Mouse (Mus musculus) limb, embryonic 13.5 days (tissue): Measurements from ENCODE around the gene Sntg2. TPM values are rescaled to one million over a fixed set of nuclear protein-coding genes. Genes with fewer than 3 reads are reported as not detected.

ENCODE experiments used
- ATAC-seq: fragments of 200-750 bp; cut with Nextera tagmentation; 2 replicates; pipeline ENCODE4 v1.8.0; 2017; ENCODE audit warnings: low read depth, moderate number of reproducible peaks, moderate TSS enrichment; ENCODE audit not compliant: low FRiP score
- H3K27ac ChIP-seq: fragments of 300-500 bp; sonication (generic); 2 replicates; pipeline ENCODE4 v1.5.1; 2015; ENCODE audit warnings: inconsistent platforms, mild to moderate bottlenecking, moderate library complexity
- H3K27me3 ChIP-seq: fragments of 300-500 bp; sonication (generic); 2 replicates; pipeline ENCODE4 v1.6.1; 2015; ENCODE audit warnings: mild to moderate bottlenecking, inconsistent platforms
- H3K36me3 ChIP-seq: fragments of 300-500 bp; sonication (generic); 2 replicates; pipeline ENCODE4 v1.6.1; 2015; ENCODE audit warnings: inconsistent platforms, mild to moderate bottlenecking, moderate library complexity
- H3K4me1 ChIP-seq: fragments of 300-500 bp; sonication (generic); 2 replicates; pipeline ENCODE4 v1.6.1; 2015; ENCODE audit warnings: inconsistent platforms
- H3K4me2 ChIP-seq: fragments of 300-500 bp; sonication (generic); replicated peaks from 2 replicates; pipeline ENCODE4 v1.6.1; 2015; ENCODE audit warnings: inconsistent platforms, mild to moderate bottlenecking, moderate library complexity
- H3K4me3 ChIP-seq: fragments of 300-500 bp; sonication (generic); 2 replicates; pipeline ENCODE4 v1.5.1; 2015; ENCODE audit warnings: moderate library complexity, mild to moderate bottlenecking, inconsistent platforms
- H3K9ac ChIP-seq: fragments of 300-500 bp; sonication (generic); 2 replicates; pipeline ENCODE4 v1.6.1; 2015; ENCODE audit warnings: mild to moderate bottlenecking, inconsistent platforms
- H3K9me3 ChIP-seq: fragments of 300-500 bp; sonication (generic); 2 replicates; pipeline ENCODE4 v1.6.1; 2016; ENCODE audit warnings: inconsistent platforms
- WGBS: fragments of 180-500 bp; shearing (Covaris S2); methylation state at CpG from one replicate; pipeline ENCODE4 v1.1.7; 2015; 5-methylcytosine and 5-hydroxymethylcytosine counted together
- polyA plus RNA-seq: library from polyadenylated mRNA; unstranded; fragments of >200 nt; fragmentation: Nextera tagmentation; extraction: Ambion mirVana; gene quantifications from 2 replicates; pipeline ENCODE4 v1.2.1, GENCODE M21; 2015

The Sntg2 gene
- polyA plus RNA-seq, 1 experiment from 2014 or later, result 1.9 TPM

GRCm38 (mm10) chr12:30347284-30347683 lies 25.9 kb downstream of the Sntg2 start:
- Histone ChIP-seq H3K4me2 (no peak overlapping the region), H3K4me3 (no peak overlapping the region), H3K9me3 (no peaks in the 10 kb centered on the region), H3K27ac (no peak overlapping the region), H3K27me3 (0 out of 2 replicates have a peak, but pooled peaks cover 5% of the 10 kb centered on the region), H3K4me1 (peaks cover 5% of the 10 kb centered on the region; the same call in 1 of the 2 replicates), H3K36me3 (no peaks in the 10 kb centered on the region), H3K9ac (no peak overlapping the region)
- 80% methylated on average over 4 of the region's 4 CpGs for WGBS
- no peak for ATAC-seq

DNA sequence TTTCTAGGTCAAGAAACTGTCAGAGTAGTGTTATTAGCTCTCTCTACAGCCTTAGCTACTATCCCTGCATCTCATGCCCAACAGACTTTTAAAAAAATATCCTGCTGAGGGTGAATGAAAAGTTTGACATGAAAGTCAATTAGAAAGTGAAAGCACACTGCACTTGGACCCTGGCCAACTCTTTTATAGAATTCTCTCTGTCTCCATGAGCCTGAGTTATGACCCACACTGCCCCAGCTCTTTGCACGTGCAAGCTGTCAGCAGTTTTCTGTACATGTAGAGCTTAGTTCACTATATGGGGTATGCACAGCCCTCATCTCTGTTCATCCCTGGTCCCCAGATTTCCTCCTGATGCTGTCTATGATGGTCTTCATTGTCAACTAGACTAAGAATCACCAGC lies 28.4 kb downstream of the Sntg2 start:
- ATAC-seq, result no peak
- Histone ChIP-seq H3K36me3 (no peaks in the 10 kb centered on the region), H3K4me3 (no peak overlapping the region), H3K27ac (no peak overlapping the region), H3K4me1 (peaks cover 5% of the 10 kb centered on the region; the same call in 1 of the 2 replicates), H3K27me3 (0 out of 2 replicates have a peak, but pooled peaks cover 5% of the 10 kb centered on the region), H3K9ac (no peak overlapping the region), H3K4me2 (no peak overlapping the region), H3K9me3 (no peaks in the 10 kb centered on the region)
- 19% methylated on average over 1 of the region's 1 CpGs for WGBS

GRCm38 (mm10) chr12:30336301-30336700 lies 36.9 kb downstream of the Sntg2 start:
- Histone ChIP-seq H3K4me1 (no peaks in the 10 kb centered on the region), H3K27me3 (0 out of 2 replicates have a peak, but pooled peaks cover 6% of the 10 kb centered on the region), H3K9ac (no peak overlapping the region), H3K4me3 (no peak overlapping the region), H3K36me3 (no peaks in the 10 kb centered on the region), H3K27ac (no peak overlapping the region), H3K4me2 (no peak overlapping the region), H3K9me3 (no peaks in the 10 kb centered on the region)
- 84% methylated on average over 5 of the region's 5 CpGs for WGBS
- ATAC-seq, result no peak

- no peaks in the 10 kb centered on the region for H3K9me3 ChIP-seq
- H3K27ac ChIP-seq, result no peak overlapping the region
- ATAC-seq, result no peak
- 0 out of 2 replicates have a peak, but pooled peaks cover 6% of the 10 kb centered on the region for H3K27me3 ChIP-seq
- no peak overlapping the region for H3K4me2 ChIP-seq
- H3K9ac ChIP-seq, result no peak overlapping the region
- no peaks in the 10 kb centered on the region for H3K4me1 ChIP-seq
- no peaks in the 10 kb centered on the region for H3K36me3 ChIP-seq
- WGBS, result 84% methylated on average over 2 of the region's 2 CpGs
- no peak overlapping the region for H3K4me3 ChIP-seq
Measured at GRCm38 (mm10) chr12:30334502-30334901, 38.7 kb downstream of the Sntg2 start.

- WGBS, result 19% methylated on average over 2 of the region's 2 CpGs
- Histone ChIP-seq H3K27me3 (0 out of 2 replicates have a peak, but pooled peaks cover 1% of the 10 kb centered on the region), H3K4me3 (no peak overlapping the region), H3K27ac (no peak overlapping the region), H3K4me2 (no peak overlapping the region), H3K9me3 (no peaks in the 10 kb centered on the region), H3K36me3 (no peaks in the 10 kb centered on the region), H3K9ac (no peak overlapping the region), H3K4me1 (no peaks in the 10 kb centered on the region)
- ATAC-seq, result no peak
Measured at GRCm38 (mm10) chr12:30317971-30318370, 55.2 kb downstream of the Sntg2 start.

GRCm38 (mm10) chr12:30313021-30313420 lies 60.2 kb downstream of the Sntg2 start:
- H3K4me1 ChIP-seq, result peaks cover 6% of the 10 kb centered on the region
- no peaks in the 10 kb centered on the region for H3K36me3 ChIP-seq
- H3K27me3 ChIP-seq, result 0 out of 2 replicates have a peak, but pooled peaks cover 4% of the 10 kb centered on the region
- no peak overlapping the region for H3K4me3 ChIP-seq
- no peak for ATAC-seq
- H3K4me2 ChIP-seq, result no peak overlapping the region
- H3K9me3 ChIP-seq, result no peaks in the 10 kb centered on the region
- no peak overlapping the region for H3K9ac ChIP-seq
- H3K27ac ChIP-seq, result no peak overlapping the region

GRCm38 (mm10) chr12:30308197-30308939 lies 64.8 kb downstream of the Sntg2 start:
- no peak overlapping the region for H3K4me2 ChIP-seq
- H3K36me3 ChIP-seq, result no peaks in the 10 kb centered on the region
- peaks cover 6% of the 10 kb centered on the region for H3K4me1 ChIP-seq
- 63% methylated on average over 5 of the region's 5 CpGs for WGBS
- no peak overlapping the region for H3K4me3 ChIP-seq
- H3K9me3 ChIP-seq, result no peaks in the 10 kb centered on the region
- peaks cover 8% of the 10 kb centered on the region; the same call in 1 of the 2 replicates for H3K27me3 ChIP-seq
- no peak overlapping the region for H3K9ac ChIP-seq
- ATAC-seq, result no peak
- no peak overlapping the region for H3K27ac ChIP-seq

GRCm38 (mm10) chr12:30292724-30293560 lies 80.2 kb downstream of the Sntg2 start:
- Histone ChIP-seq H3K36me3 (no peaks in the 10 kb centered on the region), H3K9ac (no peak overlapping the region), H3K27me3 (peaks cover 11% of the 10 kb centered on the region; the same call in 1 of the 2 replicates), H3K9me3 (no peaks in the 10 kb centered on the region), H3K4me2 (no peak overlapping the region), H3K4me3 (no peak overlapping the region), H3K4me1 (peaks cover 7% of the 10 kb centered on the region), H3K27ac (no peak overlapping the region)
- WGBS, result 33% methylated on average over 13 of the region's 13 CpGs
- no peak for ATAC-seq

DNA sequence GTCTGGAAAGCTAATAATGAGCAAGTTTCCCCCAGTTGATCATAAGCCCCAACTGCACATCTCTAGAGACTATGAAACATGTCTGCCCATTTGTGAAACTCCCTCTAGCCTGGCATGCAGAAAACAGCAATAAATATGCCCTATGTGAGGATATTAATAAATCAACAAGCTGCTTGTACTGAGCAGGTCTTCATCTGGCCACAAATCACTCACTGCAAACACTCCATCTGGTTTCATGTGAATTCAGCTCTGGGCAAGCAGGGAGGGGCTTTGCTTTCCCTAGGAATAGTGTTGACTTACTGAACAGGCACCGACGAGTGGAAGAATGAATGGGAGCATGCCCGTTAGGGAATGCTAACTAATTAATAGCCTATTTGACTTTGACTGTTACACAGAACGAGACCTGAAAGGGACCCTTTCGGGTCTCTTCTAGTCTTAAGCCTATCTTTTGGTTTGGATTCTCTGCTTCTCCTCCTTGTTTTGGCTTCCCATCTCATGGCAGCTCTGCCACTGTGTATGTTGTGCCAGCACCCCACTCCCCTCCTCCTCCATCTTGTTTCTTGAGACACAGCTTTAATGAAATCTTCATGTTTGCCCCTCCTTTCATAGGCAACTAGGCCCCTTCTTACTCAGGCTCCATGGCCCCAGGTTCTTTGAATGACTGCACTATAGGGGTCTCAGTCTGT lies 86.1 kb downstream of the Sntg2 start:
- H3K36me3 ChIP-seq, result no peaks in the 10 kb centered on the region
- no peak overlapping the region for H3K4me2 ChIP-seq
- peaks cover 7% of the 10 kb centered on the region; the same call in 1 of the 2 replicates for H3K4me1 ChIP-seq
- no peak overlapping the region for H3K27ac ChIP-seq
- WGBS, result 25% methylated on average over 5 of the region's 5 CpGs
- H3K27me3 ChIP-seq, result peaks cover 10% of the 10 kb centered on the region; the same call in 1 of the 2 replicates
- no peak overlapping the region for H3K4me3 ChIP-seq
- no peak overlapping the region for H3K9ac ChIP-seq
- H3K9me3 ChIP-seq, result no peaks in the 10 kb centered on the region
- ATAC-seq, result peak; percentile 54; the same call in 1 of the 2 replicates

DNA sequence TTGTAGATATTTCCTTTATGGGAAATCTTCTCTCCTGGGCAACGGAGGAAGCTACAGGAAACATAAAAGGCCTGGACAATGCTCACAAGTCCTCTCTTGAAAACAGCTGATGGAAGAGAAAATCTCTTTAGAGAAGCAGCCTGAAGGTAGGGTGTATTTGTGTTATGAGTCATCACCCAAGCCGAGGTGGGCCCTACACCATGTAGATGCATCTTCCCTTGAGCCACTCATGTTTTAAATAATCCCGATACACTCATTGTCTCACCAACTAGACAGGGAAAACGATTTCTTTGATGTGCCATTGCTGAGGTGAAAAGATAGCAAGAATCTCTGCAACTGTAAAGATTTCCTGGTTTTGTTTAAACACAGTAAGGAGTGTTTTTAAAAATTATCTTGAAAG lies 89.4 kb downstream of the Sntg2 start:
- Histone ChIP-seq H3K4me2 (no peak overlapping the region), H3K9me3 (no peaks in the 10 kb centered on the region), H3K36me3 (no peaks in the 10 kb centered on the region), H3K27ac (no peak overlapping the region), H3K4me3 (no peak overlapping the region), H3K4me1 (peaks cover 7% of the 10 kb centered on the region; the same call in 1 of the 2 replicates), H3K27me3 (peaks cover 10% of the 10 kb centered on the region; the same call in 1 of the 2 replicates), H3K9ac (no peak overlapping the region)
- 77% methylated on average over 4 of the region's 4 CpGs for WGBS
- ATAC-seq, result no peak

- Histone ChIP-seq H3K4me2 (no peak overlapping the region), H3K27ac (no peak overlapping the region), H3K9ac (no peak overlapping the region), H3K9me3 (no peaks in the 10 kb centered on the region), H3K36me3 (no peaks in the 10 kb centered on the region), H3K4me1 (no peaks in the 10 kb centered on the region), H3K4me3 (no peak overlapping the region), H3K27me3 (peaks cover 12% of the 10 kb centered on the region; the same call in 1 of the 2 replicates)
- WGBS, result 87% methylated on average over 8 of the region's 8 CpGs
- no peak for ATAC-seq
Measured at GRCm38 (mm10) chr12:30272242-30272985, 100.8 kb downstream of the Sntg2 start.
